Mouse (Mus musculus) kidney, postnatal 4 days (tissue): ENCODE data around the gene Slc16a12.
"Not testable (repeated sequence)": the region's sequence is repeated elsewhere in the genome, so short reads cannot be mapped to it uniquely, and the experiment has no call there.

ENCODE experiments used
- DNase-seq, 2 experiments: peaks; one replicate each; pipeline ENCODE4 v3.0.0; 2021; ENCODE audit warnings: mixed read lengths in 2 of 2

Slc16a12 gene

DNA sequence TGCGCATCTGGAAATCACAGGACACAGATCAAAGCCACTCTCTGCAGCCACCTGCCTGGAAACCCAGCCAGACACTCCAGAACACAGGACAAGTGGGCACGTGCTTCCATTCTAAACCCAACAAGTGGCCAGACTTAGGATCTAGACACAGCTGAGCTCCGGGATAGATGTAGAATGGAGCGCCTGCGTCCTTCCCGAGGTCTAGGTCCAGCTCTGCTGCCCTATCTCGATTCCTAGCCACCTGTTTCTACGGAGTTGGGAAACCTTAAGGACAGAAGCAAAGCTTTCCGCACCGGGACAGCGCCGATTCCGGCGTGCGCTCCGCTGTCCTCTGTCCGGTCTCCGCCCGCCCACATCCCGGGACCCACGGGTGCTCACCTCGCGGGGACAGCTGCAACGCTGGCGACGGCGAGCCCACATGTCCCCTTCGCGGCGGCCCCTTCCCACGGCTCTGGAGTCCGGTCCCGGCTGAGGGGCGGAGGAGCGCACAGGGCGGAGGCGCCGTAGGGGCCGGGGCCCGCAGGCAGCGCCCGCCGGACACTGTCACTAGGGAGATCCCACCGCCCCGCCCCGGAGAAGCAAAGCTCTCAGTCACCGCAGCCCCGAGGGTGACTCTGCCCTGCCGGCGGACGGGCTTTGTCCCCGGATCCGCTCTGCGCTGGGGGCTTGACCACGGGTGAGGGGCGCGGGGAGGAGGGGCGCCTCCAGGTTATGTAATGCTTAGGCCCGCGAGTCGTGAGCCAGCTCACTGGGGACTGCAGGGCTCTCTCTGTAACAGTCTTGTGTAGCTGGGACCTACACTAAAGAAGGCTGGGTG lies at the start of gene Slc16a12:
Slc16a12 (minus strand) TSS at position 602 of the 817 bp plus-strand sequence.
- peak; percentile 69 to 76 for DNase-seq

DNA sequence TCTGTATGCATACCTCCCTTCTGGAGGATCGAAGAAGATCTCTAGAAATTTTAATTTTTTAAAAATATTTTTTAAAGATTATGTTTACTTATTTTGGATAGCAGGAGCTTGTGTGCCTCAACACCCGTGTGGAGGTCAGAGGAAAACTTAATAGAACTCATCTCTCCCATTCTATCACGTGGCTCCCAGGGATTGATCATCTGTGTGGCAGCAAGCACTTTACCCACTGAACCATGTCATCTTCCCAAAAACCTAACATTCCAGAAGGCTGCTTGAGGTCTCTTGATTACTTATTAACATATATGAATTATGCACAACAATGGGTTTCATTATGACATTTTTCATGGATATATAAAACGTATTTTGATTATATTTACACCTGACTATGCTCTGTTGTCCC lies 49.3 kb upstream of the Slc16a12 start:
- DNase-seq: no peak

DNA sequence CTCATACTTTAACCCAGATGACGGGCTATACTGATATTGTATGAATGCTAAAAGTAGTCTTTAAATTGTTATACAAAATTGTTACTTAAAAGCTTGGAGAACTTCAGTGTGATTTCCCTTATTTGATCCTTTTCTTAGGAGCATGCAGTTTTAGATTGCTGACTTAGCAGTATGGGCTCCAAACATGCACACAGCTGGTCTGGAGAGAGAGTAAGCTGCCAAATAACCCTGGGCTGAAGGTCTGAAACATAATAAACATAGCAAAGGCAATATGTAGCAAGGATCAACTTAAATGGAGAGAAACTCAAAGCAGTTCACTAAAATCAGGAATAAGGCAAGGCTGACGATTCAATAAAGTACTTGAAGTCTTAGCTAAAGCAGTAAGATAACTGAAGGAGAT lies 35.4 kb upstream of the Slc16a12 start:
- no peak for DNase-seq

DNA sequence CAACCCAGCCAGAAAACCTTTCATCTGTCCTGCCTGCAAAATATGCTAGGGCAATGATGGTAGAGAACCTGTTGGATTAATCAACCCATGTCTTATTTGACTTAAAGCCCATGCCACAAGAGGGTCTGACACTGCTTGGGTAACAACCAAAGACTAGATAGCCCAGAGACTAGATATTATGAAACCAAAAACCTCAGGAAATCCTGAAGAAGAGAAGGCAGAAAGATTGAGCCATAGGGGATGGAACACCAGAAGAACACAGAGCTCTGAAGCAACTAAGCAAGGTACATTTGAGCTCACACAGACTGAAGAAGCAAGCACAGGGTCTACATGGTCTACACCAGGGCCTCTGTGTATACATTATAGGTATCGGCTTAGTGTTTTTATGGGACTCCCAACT lies 31.9 kb upstream of the Slc16a12 start:
- no peak for DNase-seq

DNA sequence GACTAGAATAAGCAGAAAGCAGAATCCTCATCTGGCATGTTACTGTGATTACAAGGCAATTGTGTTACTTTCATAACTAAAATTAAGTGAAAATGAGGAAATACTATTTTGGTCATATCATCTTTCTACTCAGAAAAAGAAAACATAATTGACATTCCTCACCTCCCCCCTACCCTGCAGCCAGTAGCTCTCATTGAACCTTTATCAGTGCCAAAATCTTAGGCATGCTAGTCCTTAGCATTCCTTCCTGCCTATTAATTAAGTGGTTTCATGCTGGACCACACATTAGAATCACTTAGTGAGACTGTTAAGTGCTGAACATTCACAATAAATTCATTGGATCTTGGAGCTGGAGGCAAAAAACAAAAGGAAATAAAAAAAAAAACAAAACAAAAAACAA lies 31.0 kb upstream of the Slc16a12 start:
- no peak for DNase-seq

DNA sequence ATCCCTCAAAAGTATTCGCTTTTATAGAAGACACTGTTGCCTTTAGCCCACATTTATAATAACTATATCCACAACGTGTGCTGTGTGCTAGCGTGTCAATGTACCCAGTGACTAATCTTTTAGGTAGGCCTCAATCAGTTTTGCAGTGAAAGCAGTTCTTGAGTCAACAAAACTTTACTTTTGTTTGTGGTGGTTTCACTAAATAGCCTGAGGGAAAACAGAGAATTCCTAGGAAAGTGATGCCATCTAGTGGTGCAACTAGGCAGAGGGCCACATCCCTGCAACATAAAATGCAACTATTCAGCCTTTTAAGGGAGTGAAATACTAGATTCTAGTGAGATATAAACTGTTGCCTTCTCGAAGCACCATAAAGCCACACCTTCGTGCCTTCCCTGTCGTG lies 25.7 kb upstream of the Slc16a12 start:
- DNase-seq: peak; percentile 64 to 74

DNA sequence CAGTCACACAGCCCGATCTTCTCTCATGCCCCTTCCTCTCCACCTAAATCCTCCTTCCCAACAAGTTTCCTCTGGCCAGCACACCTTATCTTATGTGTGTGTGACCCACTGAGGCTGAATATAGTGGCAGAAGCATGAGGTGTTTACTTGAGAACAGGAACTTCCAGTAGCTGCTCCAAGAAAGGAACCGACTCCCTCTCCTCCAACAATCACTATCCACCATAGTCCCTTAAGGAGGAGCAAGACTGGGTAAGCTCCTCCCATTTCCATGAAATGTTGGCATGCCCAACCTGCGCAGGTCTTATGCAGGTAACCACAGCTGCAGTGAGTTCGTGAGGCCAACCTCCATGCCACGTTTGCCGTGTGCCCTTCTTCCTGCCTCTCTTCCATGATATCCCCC lies 23.7 kb upstream of the Slc16a12 start:
- no peak for DNase-seq

DNA sequence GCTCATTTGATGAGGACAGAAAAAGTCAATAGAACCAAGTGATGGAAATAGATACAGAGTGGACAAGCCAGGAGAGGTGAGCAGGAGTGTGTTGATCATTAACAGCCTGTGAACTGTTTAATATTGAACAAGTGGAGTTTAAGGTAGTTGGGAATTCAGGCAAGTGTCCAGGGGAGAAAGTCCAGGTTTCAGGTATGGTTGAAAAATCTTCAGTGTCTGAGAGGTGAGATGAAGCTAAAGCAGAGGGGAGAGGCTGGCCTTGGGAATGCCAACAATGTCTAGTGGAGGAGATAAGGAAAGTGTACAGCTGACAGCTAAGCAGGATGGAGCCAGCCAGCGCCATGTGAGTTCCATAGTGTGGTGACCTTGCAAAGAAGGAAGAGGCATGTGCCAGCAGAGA lies 11.7 kb upstream of the Slc16a12 start:
- DNase-seq: peak in 1 of 2 experiments; percentile 41

DNA sequence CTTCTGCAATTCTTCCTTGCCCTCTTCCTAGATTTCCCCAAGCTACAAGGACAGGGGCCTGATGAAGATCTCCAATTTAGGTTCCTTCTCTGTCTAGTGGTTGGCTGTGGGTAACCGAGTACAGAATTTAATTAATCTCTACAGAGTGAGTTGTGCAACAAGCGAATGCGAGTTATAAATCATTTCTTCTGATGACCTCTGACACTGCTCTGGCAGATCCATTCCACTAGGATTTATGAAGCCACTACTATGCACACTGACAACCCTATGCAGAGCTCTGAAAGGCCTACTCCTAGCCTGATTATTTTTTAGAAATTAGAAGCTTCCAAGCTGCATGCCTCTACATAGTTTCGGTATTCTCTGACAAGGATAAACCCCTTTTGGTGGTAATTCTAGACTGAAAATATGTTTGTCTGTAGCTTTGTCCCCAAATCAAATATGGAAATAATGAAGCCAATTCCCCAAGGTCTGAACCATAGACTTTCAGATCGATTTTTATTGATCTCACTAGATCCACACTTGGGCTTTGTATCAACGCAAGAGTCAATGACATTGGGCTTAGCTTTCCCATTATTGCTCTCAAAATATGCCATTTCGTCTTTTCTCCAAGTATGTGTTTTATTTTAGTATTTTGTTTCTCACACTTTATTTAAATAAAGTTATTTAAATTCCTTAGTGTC lies 9.6 kb upstream of the Slc16a12 start:
- no peak for DNase-seq

DNA sequence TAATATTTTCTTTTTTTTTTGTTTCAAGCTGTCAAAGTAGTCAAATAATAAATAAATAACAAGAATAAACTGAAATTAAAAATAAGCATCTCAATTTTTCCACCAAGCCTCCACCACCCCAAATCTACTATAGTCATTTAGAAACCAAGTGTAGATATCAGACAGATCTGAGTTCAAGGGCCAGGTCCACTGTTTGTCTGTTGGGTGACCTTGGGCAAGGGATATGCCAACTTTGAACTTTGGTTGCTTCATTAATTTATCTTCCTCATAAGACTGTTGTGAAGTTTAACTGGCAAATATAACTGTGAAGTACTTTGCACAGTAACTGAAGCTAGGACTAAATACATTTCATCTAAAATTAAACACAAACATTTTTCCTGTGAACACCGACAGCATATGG lies 8.6 kb upstream of the Slc16a12 start:
- DNase-seq: no peak

DNA sequence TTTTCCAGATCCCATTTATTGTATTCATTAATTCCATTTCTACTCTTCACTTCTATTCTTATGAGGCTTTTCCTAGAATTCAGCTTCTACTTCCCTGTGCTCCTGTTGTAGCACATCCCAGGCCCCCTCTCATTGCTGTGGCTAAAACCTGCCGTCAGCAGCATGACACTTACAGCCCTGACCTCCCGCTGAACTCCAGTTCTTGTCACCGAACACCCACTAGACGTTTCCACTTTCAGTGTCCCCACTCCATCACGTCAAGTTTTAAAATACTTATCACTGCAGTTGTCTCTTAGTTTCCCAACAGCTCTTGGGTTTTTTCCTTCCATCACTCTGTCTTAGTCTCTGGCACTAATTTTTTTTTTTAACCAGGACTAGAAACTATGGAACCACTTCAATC lies 6.2 kb upstream of the Slc16a12 start:
- no peak for DNase-seq

DNA sequence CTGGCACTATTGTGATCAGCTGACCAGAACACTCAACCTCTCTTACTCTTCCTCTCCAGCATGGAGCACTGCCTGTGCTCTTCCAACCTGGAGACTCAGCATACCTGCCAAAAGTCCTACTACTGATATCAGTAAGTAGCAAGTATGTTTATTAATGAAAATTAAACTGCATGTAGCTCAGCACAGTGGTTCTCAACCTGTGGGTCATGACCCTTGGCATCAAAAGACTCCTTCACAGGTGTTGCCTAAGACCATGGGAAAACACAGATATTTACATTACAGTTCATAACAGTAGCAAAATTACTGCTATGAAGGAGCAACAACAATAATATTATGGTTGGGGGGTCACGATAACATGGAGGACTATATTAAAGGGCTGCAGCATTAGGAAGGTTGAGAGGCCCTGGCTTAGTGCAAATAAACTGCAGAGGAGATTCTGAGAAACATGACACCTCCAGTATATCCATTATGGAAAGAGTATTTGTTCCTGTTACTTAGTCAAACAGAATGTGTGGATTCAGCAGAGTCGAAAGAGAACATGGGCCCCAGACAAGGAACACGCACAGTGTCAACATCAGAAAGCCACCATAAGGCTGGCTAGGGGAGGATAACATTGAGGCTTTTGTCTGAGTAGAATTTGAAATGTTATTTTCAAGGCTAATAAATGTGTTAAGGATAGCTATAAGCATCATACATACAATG lies 5.5 kb upstream of the Slc16a12 start:
- DNase-seq: no peak

DNA sequence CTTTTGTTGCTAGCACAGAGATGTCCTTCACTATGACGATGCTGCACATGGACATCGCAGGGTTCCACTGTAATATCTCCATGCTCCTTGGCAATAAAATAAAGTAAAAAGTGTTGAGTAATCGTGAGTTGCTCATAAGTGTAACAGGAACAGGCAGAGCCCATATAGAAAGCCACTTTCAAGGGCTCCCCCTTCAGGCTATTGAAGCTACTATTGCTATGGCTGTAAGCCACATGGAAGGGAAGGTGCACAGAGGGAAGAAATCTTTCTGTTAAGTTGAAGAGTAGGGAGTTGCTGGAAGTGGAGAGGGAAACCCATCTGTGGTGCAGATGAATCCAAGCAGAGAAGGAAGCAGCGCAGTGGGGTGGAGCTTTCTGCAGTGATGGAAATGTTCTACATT lies 4.1 kb upstream of the Slc16a12 start:
- no peak for DNase-seq

DNA sequence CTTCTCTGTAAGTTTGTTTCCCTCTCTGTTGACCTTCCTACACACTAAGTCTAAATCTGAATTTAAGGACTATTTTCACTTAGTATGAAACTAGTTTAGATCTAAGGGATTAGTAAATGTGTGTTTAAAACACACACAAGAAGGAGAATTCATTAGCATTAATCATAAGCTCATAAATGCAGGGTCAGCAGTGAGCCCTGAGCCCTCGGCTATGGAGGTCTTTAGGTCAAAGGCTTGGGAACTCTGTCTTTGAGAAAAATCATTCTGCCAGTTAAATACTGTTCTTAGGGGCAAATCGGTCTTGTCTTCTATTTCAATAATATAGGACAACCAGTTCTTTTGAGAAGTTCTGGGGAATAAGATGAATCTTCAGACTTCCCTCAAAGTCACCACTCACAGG lies 1.9 kb upstream of the Slc16a12 start:
- no peak for DNase-seq

DNA sequence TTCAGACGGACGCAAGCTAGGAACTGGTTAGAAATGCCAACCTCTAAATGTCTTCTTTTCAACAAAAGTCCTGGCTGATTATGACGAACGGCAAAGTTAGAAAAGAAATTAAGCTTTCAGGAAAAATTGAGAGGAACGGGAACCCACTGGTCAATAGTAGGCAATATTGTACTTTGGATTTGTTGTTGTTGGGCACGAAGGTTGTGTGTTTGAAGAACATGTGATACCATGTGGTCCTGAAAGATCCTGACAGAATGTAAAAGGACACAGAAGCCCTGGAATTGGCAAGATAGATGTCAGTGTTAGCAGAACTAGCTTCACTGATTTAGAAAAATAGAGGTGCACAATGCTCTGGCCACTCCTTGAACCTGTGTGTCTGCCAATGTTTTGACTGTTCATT lies 880 bp upstream of the Slc16a12 start:
- DNase-seq: not testable (repeated sequence)

DNA sequence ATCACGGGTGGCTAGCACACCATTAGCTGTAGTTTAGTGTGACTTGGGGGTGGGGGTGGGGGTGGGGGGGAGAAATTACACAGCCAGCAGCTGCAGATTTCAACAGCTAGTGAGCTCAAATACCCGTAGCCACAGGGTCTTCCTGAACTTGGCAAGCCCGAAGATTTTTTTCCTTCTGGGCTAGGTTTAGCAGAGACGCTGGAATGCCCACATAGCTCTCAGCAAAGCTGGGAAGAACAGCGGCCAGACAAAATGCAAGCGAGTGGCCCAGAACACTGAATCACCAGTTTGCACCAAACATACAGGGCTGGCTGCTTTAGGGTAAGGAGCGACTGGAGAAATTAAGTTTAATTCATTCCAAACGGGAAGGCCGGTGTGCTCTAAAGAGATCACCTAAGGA lies 888 bp downstream of the Slc16a12 start:
- DNase-seq: peak in 1 of 2 experiments; percentile 46

DNA sequence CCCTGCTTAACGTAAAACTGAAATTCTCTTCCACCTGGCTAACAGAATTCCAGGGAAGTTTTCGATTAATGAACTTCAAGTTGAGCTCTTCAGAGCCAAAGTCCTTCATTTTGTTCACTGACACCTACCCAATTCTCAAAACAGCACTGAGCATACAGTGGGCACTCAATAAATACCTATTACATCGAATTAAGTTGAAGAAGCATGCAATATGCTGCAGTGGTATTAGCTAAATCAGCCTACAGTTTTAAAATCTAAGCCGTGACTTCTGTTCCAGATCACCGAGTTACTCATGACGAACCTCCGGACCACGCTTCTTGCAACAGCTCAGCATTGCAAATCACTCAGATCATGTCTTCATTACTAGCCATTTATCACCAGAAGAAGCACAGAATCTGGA lies 2.1 kb downstream of the Slc16a12 start:
- no peak for DNase-seq

DNA sequence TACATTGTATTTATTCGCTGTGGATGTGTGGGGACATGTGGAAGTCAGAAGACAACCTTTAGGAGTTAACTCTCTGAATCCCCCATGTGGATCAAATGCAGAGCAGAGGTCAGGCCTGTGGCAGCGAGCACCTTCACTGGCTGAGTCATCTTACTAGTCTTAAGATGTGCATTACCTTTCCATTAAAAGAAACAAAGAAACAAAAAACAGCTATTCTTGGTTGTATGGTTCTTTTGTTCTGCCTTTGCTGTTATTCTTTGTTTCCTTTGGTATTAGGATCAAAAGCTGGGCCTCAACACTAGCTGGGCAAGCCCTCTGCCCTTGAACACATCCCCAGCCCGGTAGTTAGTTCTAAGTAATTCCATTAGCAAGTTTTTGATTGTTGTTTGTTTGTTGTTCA lies 9.2 kb downstream of the Slc16a12 start:
- DNase-seq: no peak

DNA sequence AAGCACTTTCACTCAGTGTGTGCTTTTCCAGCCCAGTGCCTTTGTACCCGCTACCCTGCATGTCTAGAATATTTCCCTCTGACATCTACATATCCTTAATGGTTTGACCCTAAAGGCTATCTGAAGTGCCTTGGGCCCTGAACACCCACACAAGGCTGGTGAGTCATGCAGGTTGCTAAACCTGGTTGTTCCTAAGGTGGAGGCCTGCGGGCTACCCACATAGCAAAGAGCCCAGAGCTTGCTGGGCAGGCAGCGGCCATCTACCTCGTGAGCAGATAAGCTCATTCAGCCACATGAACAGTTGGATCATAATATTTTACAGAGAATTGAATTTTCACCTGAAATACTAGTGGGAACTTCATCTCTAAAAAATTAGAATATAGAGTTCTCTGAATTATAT lies 11.2 kb downstream of the Slc16a12 start:
- no peak for DNase-seq

DNA sequence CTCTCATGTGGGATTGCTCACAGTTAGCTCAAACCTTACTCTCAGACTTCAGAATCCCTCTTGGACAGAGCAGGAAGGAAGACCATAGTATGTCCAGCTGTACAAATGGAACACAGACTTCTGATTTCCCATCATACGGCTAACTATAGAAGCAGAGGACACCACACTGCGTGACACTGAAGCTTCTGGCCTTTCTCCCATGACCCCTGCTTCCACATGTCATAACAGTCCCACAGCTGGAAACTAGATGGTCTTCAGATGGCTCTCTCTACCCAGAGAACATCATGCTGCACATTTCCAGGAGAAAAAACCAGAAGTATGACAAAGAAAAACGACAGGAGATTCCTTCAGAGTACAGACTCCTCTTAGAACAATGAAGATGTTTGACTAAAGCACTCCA lies 14.1 kb downstream of the Slc16a12 start:
- DNase-seq: peak; percentile 25 to 54

DNA sequence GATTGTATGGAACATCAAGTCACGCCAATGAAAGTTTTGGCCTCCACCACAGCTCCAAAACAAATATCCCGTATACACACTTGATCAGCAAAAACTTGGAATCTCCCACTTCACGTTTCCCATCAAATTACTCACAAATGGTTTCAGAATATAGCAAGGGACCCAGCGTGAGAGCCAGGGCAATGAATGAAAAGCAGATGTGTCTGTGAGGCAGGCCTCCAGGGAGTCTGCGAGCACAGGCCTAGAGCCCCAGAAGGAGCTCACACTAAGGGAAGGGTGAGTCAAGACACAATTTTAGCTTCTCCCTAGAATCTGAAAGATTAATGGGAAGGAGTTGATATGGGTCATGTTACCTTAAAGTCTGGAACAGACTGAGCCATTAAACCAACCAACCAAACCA lies 15.7 kb downstream of the Slc16a12 start:
- DNase-seq: no peak

DNA sequence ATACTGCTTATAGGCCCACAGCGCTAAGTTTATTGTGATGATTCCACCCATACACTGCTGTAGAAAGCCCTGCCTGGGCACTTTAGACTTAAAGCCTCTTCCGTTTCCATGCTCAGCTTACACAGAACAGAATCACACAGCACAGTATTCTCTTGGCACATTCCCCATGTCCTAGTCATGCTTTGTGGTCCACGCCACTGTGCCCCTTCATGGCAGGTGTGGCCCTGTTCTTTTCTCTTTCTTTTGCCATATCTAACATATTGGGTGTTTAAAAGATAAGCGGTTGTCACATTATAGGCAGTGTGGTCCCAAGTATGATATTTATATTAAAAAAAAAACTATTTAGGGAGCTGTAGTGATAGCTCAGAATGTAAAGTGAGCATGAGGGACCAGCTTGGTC lies 16.5 kb downstream of the Slc16a12 start:
- no peak for DNase-seq

DNA sequence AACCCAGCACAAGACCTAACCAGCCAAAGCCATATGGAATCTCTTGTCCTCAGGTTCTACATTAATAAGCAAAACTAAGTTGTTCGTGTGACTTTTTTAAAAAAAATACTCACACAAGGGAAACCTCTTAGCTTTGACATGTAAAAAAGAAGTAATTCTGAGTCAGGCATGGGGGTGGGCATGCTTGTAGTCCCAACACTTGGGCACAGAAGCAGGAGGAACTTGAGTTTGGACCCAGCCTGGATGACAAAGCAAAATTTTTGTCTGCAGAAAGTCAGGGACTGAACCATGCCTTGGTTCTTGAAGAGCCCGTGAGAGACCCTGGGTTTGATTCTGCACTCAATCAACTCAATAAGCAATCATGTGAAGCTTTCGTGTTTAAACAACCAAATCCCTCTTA lies 17.6 kb downstream of the Slc16a12 start:
- DNase-seq: no peak
